Mouse (Mus musculus) neutrophil, adult 83 days (primary cell): Measurements from ENCODE around the gene Spats2. TPM values are rescaled to one million over a fixed set of nuclear protein-coding genes. Genes with fewer than 3 reads are reported as not detected.

Experiments used
- total RNA-seq, 2 experiments: library from RNA; stranded (reverse); gene quantifications; one replicate each; pipeline ENCODE4 v1.2.4; 2023

The Spats2 gene
- total RNA-seq: under 1 TPM; 0.24 to 0.53 TPM

DNA sequence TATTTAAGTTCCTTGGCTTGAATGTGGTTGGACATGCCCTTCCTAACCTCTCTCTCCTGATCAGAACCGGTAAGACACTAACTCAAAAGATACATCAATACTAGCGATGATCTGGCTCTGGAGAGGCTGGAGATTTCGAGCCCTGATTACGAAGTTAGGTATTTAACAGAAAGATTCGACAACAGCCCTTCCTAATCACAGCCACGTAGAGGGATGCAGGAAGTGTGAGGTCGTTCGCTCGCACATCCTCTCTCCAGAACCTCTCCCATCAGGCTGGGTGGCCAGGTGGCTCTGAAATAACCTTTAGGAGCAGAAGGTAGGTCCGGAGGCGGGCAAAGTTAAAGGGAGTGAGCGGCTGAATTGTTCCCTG lies at the start of gene Spats2:
TSS of gene Spats2 (plus strand) at position 206 of the 370 bp plus-strand sequence.

GRCm38 (mm10) chr15:99087253-99088075 lies 38.3 kb upstream of the Spats2 start, which contains the start of gene C1ql4:
Gene C1ql4 (minus strand): TSS chr15:99087817.

GRCm38 (mm10) chr15:99092870-99093269 lies 32.8 kb upstream of the Spats2 start, which contains the start of gene Dnajc22:
Gene Dnajc22 (plus strand): TSS chr15:99093170.

DNA sequence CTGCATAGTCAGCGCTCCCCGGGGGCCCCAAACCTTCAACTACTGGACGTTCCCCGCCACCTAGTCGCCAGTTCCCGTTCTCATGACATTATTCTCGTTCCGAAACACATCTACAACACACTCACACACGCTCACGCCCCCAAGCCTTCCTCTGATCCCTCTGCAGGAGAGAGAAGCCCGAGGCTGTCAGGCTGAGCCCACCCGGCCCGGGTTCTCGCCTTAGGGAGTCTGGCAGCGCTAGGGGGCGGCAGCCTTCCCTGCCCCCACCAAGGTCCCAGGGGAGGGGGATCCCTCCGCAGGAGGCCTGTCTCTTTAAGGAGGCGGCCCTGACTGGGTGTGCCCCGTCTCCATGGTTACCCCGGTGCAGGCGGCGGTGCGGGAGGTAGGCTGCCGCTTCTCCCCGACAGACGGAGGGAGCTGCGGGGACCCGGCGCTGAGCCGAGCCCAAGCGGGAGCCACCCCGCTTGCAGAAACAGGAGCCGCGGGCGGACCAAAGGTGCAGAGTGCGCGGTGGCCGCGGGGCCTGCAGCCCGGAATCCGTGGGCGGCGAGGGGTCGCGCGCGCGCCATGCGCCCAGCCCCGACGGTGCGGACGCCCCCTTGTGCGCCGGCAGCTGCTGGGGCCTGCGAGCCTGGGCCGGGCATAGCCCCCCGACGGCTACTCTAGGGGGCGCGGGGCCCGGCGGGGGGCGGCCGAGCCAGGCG lies 98.6 kb downstream of the Spats2 start, which contains the start of gene Kcnh3:
TSS of gene Kcnh3 (plus strand) at position 654 of the 704 bp plus-strand sequence.

GRCm38 (mm10) chr15:99251626-99252380 lies 126.1 kb downstream of the Spats2 start, which contains the start of gene Mcrs1:
Gene Mcrs1 (minus strand): TSS chr15:99251961.

Other genes with a start within 250 kb of the Spats2 start
- gene Rhebl1, start 231.4 kb upstream of the Spats2 start, total RNA-seq: 1 to 10 TPM; 2.8 to 3.6 TPM
- gene Dhh, start 227.4 kb upstream of the Spats2 start, total RNA-seq: not detected
- 10 to 100 TPM; 48.1 to 67.5 TPM for gene Lmbr1l, start 207.7 kb upstream of the Spats2 start, total RNA-seq
- 100 to 1,000 TPM; 348 to 367 TPM for gene Tuba1b, start 191.4 kb upstream of the Spats2 start, total RNA-seq
- gene Gm49450, start 172.4 kb upstream of the Spats2 start, total RNA-seq: not detected
- gene Tuba1a, start 172.2 kb upstream of the Spats2 start, total RNA-seq: 100 to 1,000 TPM; 100 to 104 TPM
- 100 to 1,000 TPM; 255 TPM for gene Tuba1c, start 96.0 kb upstream of the Spats2 start, total RNA-seq
- gene Prph, start 70.7 kb upstream of the Spats2 start, total RNA-seq: under 1 TPM in 1 of 2 experiments, not detected in 1; 0.22 TPM
- gene Troap, start 51.3 kb upstream of the Spats2 start, total RNA-seq: 10 to 100 TPM; 35.8 to 38.7 TPM
- not detected for gene C1ql4, start 38.1 kb upstream of the Spats2 start, total RNA-seq
- gene Dnajc22, start 32.7 kb upstream of the Spats2 start, total RNA-seq: 1 to 10 TPM; 2.4 to 4.1 TPM
- gene Kcnh3, start 98.9 kb downstream of the Spats2 start, total RNA-seq: not detected
- 10 to 100 TPM; 35.0 to 41.1 TPM for gene Mcrs1, start 126.0 kb downstream of the Spats2 start, total RNA-seq
- gene Prpf40b, start 169.2 kb downstream of the Spats2 start, total RNA-seq: 1 to 10 TPM; 1.0 to 2.6 TPM
- gene Fam186b, start 170.0 kb downstream of the Spats2 start, total RNA-seq: not detected
- gene Fmnl3, start 244.6 kb downstream of the Spats2 start, total RNA-seq: 10 to 100 TPM; 43.9 to 48.0 TPM